Mouse (Mus musculus): ENCODE results near the gene Trpm8. TPM values are rescaled to one million over a fixed set of nuclear protein-coding genes. Genes with fewer than 3 reads are reported as not detected.

The Trpm8 gene
- polyA plus RNA-seq, 1 experiment from 2014 or later, result not detected

- no peak for TF ChIP-seq CTCF (IDR thresholded peaks at IDR 0.05; ENCODE audit: low read depth)
- Histone ChIP-seq H3K36me3 (ENCODE audit: insufficient read depth) (no peaks in the 10 kb centered on the region), H3K9me3 (ENCODE audit: low read depth, low read length) (peaks cover 42% of the 10 kb centered on the region), H3K4me3 (ENCODE audit: low read depth, low read length) (no peak overlapping the region), H3K4me2 (no peak overlapping the region), H3K4me1 (ENCODE audit: insufficient read depth) (no peaks in the 10 kb centered on the region), H3K27me3 (ENCODE audit: insufficient read depth, low read length) (no peaks in the 10 kb centered on the region), H3K9ac (no peak overlapping the region), H3K27ac (ENCODE audit: low read depth) (no peak overlapping the region)
- DNase-seq, result peak; percentile 5
- ATAC-seq (ENCODE audit: insufficient read depth), result no peak
- WGBS, result 66% methylated on average over 7 of the region's 7 CpGs
These were observed 20.2 kb downstream of the Trpm8 start for GRCm38 (mm10) chr1:88297480-88298258.

- Histone ChIP-seq H3K4me3 (ENCODE audit: low read depth, low read length) (no peak overlapping the region), H3K4me2 (no peak overlapping the region), H3K9ac (no peak overlapping the region), H3K36me3 (ENCODE audit: insufficient read depth) (no peaks in the 10 kb centered on the region), H3K4me1 (ENCODE audit: insufficient read depth) (no peaks in the 10 kb centered on the region), H3K27ac (ENCODE audit: low read depth) (no peak overlapping the region), H3K27me3 (ENCODE audit: insufficient read depth, low read length) (no peaks in the 10 kb centered on the region), H3K9me3 (ENCODE audit: low read depth, low read length) (peaks cover 50% of the 10 kb centered on the region)
- no peak for TF ChIP-seq CTCF (IDR thresholded peaks at IDR 0.05; ENCODE audit: low read depth)
- DNase-seq, result peak; percentile 4
- 58% methylated on average over 4 of the region's 4 CpGs for WGBS
- no peak for ATAC-seq (ENCODE audit: insufficient read depth)
These were observed 21.4 kb downstream of the Trpm8 start for GRCm38 (mm10) chr1:88298686-88299528.

GRCm38 (mm10) chr1:88299529-88299945 is 22.1 kb downstream of the Trpm8 start:
- Histone ChIP-seq H3K4me3 (ENCODE audit: low read depth, low read length) (no peak overlapping the region), H3K9ac (no peak overlapping the region), H3K27ac (ENCODE audit: low read depth) (no peak overlapping the region), H3K9me3 (ENCODE audit: low read depth, low read length) (peaks cover 57% of the 10 kb centered on the region), H3K4me2 (no peak overlapping the region), H3K36me3 (ENCODE audit: insufficient read depth) (no peaks in the 10 kb centered on the region), H3K27me3 (ENCODE audit: insufficient read depth, low read length) (no peaks in the 10 kb centered on the region), H3K4me1 (ENCODE audit: insufficient read depth) (no peaks in the 10 kb centered on the region)
- ATAC-seq (ENCODE audit: insufficient read depth), result no peak
- 81% methylated on average over 2 of the region's 2 CpGs for WGBS
- no peak for TF ChIP-seq CTCF (IDR thresholded peaks at IDR 0.05; ENCODE audit: low read depth)
- no peak for DNase-seq

- DNase-seq (peak; percentile 7), ATAC-seq (ENCODE audit: insufficient read depth) (peak; percentile 30; the same call in 1 of the 2 replicates)
- WGBS, result 41% methylated on average over 5 of the region's 5 CpGs
- no peak overlapping the region for H3K9ac ChIP-seq
- H3K4me1 ChIP-seq (ENCODE audit: insufficient read depth), result no peaks in the 10 kb centered on the region
- H3K4me3 ChIP-seq (ENCODE audit: low read depth, low read length), result no peak overlapping the region
- H3K27me3 ChIP-seq (ENCODE audit: insufficient read depth, low read length), result no peaks in the 10 kb centered on the region
- H3K9me3 ChIP-seq (ENCODE audit: low read depth, low read length), result peaks cover 56% of the 10 kb centered on the region
- H3K27ac ChIP-seq (ENCODE audit: low read depth), result no peak overlapping the region
- no peak overlapping the region for H3K4me2 ChIP-seq
- no peak for TF ChIP-seq CTCF (IDR thresholded peaks at IDR 0.05; ENCODE audit: low read depth)
- H3K36me3 ChIP-seq (ENCODE audit: insufficient read depth), result no peaks in the 10 kb centered on the region
These were observed 23.0 kb downstream of the Trpm8 start for GRCm38 (mm10) chr1:88300301-88301050.

GRCm38 (mm10) chr1:88301121-88302014 is 23.9 kb downstream of the Trpm8 start:
- H3K27me3 ChIP-seq (ENCODE audit: insufficient read depth, low read length), result no peaks in the 10 kb centered on the region
- no peak overlapping the region for H3K27ac ChIP-seq (ENCODE audit: low read depth)
- H3K9me3 ChIP-seq (ENCODE audit: low read depth, low read length), result peaks cover 52% of the 10 kb centered on the region
- H3K4me2 ChIP-seq, result no peak overlapping the region
- H3K4me3 ChIP-seq (ENCODE audit: low read depth, low read length), result no peak overlapping the region
- ATAC-seq (ENCODE audit: insufficient read depth) (0 out of 2 replicates have a peak, but pooled peaks have one; percentile 7), DNase-seq (peak; percentile 41)
- peak; percentile 54 for TF ChIP-seq CTCF (IDR thresholded peaks at IDR 0.05; ENCODE audit: low read depth)
- 61% methylated on average over 9 of the region's 9 CpGs for WGBS
- H3K9ac ChIP-seq, result no peak overlapping the region
- no peaks in the 10 kb centered on the region for H3K4me1 ChIP-seq (ENCODE audit: insufficient read depth)
- no peaks in the 10 kb centered on the region for H3K36me3 ChIP-seq (ENCODE audit: insufficient read depth)

GRCm38 (mm10) chr1:88302057-88302740 is 24.7 kb downstream of the Trpm8 start:
- 64% methylated on average over 14 of the region's 14 CpGs for WGBS
- no peaks in the 10 kb centered on the region for H3K27me3 ChIP-seq (ENCODE audit: insufficient read depth, low read length)
- no peaks in the 10 kb centered on the region for H3K4me1 ChIP-seq (ENCODE audit: insufficient read depth)
- peaks cover 58% of the 10 kb centered on the region for H3K9me3 ChIP-seq (ENCODE audit: low read depth, low read length)
- H3K36me3 ChIP-seq (ENCODE audit: insufficient read depth), result no peaks in the 10 kb centered on the region
- ATAC-seq (ENCODE audit: insufficient read depth) (no peak), DNase-seq (peak; percentile 11)
- H3K27ac ChIP-seq (ENCODE audit: low read depth), result no peak overlapping the region
- no peak for TF ChIP-seq CTCF (IDR thresholded peaks at IDR 0.05; ENCODE audit: low read depth)
- H3K4me3 ChIP-seq (ENCODE audit: low read depth, low read length), result no peak overlapping the region
- no peak overlapping the region for H3K4me2 ChIP-seq
- H3K9ac ChIP-seq, result no peak overlapping the region

Measured in lung, embryonic 14.5 days (tissue).